Mouse (Mus musculus) gastrocnemius, postnatal 36 days (tissue): Measurements from ENCODE around the gene Diras1. TPM values are rescaled to one million over a fixed set of nuclear protein-coding genes. Genes with fewer than 3 reads are reported as not detected.

Source experiments
- DNase-seq, 2 experiments: peaks; one replicate each; pipeline ENCODE4 v3.0.0; 2022
- intact Hi-C: fragments of 180-260 bp; cut with DNase I; formaldehyde crosslinking; loops from one replicate; pipeline ENCODE4 v1.15.1; 2025
- total RNA-seq, 2 experiments: library from RNA; stranded (reverse); gene quantifications; 2 replicates each; pipeline ENCODE4 v1.2.3; 2021

Diras1 gene
- total RNA-seq, 2 experiments from 2014 or later = 0.08 TPM; not detected in 1

DNA sequence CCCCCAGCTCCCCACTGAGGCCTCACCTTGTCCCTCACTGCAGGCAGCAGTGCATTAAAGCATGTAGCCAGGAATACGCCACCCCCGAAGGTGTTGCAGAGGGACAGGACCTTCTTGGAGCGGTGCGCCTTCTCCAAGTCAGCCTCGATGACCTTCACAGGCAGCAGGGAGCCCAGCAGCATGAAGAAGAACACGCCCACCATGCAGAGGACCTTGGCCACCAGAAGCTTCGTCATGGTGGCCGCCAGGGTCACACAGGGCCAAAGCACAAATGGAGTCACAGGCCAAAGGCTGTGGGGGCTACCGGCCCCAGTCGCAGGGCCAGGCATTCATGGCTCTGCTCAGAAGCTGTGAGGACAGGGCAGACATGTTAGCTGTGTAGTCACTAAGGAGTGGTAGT, 8.1 kb upstream of the Diras1 start:
- intact Hi-C loops = no loop called here
- no peak for DNase-seq

DNA sequence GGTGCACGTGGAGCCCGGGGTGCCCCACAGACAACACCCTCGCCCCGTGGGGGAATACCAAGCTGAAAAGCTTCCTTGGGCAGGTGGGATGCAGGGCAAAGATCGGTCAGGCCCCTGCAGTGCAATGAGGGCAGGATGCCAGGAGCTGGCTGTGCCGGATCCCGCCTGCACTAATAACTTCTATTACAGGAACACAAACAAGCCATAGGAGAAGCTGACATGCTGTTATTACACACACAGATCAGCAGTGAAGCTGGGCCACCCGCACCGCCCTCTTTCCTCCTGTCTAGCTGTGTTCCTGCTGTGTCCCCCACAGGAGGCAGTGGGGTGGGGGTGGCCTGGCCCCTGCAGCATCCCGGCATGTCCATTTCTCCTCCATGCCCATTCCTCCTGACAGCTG, 3.6 kb upstream of the Diras1 start:
- intact Hi-C loops = no loop called here

DNA sequence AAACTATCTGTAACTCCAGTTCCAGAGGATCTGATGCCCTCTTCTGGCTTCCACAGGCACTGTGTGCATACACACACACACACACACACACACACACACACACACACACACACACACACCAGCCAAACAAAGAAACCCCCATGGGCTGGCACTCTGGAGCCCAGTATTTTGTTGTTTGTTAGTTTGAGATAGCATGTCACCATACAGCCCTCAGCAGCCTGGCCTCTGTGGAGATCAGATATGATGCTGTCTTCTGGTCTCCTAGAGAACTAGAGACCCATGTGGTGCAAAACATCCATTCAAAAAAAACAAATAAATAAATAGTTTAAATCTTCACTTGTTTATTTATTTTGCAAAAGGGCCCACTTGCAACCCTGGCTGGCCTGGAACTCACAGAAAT, 2.8 kb upstream of the Diras1 start:
- intact Hi-C loops = no loop called here
- DNase-seq = no peak

More for the DNA sequence above, 3.6 kb upstream of the Diras1 start:
- DNase-seq = no peak

DNA sequence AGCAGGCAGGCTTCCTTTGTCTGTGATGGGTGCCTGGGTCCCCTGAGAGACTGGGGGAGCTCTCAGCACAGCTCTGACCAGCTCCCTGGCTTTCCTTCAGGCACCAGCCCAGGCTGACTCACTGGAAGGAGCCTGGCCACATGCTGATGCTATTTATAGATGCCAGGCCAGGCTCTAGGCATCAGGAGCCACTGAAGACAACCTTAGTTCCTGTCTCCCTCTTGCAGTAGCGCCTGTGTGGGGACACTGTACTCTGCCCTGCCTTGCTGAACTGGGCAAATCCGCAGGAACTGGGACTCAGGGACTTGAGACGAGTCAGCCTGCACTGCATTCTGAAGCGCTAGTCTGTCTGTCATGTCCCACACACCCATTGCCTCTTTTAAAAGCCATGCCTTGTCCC, 1.9 kb upstream of the Diras1 start:
- intact Hi-C loops = no loop called here
- DNase-seq = peak in 1 of 2 experiments; percentile 37

DNA sequence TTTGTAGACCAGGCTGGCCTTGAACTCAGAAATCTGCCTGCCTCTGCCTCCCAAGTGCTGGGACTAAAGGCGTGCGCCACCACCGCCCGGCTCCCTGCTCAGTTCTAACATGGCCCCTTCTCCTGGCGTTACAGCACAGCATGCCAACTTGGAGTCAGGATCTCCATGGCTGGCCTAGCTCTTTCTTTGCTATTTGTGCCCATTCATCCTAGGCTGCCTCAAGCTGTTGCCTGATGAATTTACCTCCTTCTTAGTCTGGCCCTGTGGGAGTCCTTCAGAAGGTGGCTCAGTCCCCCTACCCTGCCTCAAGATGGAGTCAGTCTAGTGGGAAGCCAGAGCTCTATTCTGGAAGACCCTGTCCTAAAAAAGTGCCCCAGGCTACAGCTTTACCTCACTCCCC, 1.4 kb upstream of the Diras1 start:
- intact Hi-C loops = no loop called here
- no peak for DNase-seq

DNA sequence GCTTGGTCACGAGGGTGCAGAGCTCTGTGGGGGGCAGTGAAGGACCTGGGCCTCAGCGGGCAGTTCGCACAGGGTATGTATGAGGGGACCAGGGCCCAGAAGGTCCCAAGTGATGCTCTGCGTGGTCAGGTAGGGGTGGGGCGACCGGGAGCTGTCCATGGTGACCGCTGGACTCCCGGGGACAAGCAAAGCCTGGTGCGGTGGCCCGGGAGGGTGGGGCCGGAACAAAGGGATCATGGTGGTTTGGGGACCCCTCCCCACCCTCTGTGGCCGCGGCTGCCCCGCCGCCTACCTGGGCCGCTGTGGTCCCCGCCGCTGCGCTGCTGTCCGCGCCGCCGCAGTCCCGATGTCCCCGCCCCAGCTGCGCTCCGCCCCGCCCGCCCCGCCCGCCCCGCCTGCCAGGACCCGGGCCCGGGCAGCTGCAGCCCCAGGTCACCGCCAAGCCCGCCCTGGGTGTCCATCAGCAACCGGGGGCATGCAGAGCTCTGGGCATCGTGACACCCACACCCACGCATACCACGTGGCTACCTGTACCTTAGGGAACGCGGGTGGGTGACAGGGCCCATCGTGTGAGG, 328 bp downstream of the Diras1 start:
- no peak for DNase-seq
- intact Hi-C loops = no loop called here

DNA sequence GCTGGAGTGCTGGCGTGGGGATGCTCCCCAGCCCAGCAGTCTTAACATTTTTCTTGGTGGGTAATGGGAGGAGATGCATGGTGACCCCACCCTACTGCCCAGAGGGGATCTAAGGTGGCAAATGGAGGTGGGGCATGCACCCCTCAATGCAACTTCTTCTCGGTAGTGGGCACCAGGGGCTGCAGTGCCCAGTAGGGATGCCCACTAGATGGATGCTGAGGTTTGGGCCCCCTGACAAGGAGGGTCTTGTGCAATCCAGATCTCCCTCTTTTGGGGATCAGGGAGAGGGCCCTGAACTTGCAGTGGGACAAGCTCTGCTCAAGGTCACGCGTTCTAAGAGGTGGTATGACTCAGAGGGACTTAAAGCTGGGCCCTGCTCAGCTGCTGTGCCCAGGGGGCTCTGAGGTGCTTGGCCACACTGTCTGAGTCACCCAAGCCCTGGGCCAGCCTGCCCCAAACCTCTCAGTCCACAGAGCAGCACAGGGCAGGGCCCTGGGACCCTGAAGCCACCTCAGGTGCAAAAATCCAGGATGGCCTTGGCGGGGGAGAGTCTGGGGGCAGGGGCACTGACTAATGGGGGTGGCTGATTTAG, 1.0 kb downstream of the Diras1 start:
- intact Hi-C loops = no loop called here
- DNase-seq = no peak

DNA sequence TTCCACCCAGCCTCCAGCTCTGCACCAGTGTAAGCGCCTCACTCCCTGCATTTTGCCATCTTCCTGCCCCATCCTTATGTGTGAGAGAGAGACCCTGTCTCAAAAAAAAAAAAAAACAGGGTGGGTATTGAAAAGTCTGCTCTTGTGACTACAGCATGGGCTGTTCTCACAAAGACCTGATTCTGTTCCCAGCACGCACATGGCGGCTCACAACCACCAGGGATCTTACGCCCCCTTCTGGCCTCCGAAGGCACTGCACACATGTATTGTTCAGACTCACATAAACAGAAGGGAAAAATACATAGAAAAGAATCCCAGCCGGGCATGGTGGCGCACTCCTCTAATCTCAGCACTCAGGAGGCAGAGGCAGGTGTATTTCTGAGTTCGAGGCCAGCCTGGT, 2.7 kb downstream of the Diras1 start:
- DNase-seq = no peak
- intact Hi-C loops = no loop called here

DNA sequence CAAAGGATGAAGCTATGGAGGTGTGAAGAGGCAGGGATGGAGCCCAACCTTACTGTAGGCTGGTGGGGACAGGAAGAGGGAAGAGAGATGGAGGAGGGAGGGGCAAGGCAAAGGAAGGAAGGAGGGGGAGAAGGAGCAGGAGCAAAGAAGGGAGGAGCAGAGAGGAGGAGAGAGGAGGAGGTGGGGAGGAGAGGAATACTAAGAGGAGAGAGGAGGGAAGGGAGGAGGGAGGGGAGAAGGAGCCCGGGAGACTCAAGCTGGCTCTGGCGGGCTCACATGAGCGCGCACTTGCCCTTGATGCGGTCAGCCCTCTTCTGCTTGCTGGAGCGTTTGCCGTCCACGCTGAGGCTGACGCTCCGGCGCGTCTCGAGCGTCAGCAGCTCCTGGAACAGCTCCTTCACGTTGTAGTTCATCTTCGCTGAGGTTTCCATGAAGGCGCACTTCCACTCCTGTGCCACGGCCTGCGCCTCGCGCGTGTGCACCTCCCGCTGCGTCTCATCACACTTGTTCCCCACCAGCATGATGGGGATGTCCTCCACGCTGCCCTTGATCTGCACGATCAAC, 3.8 kb downstream of the Diras1 start:
- no peak for DNase-seq
- intact Hi-C loops = no loop called here

DNA sequence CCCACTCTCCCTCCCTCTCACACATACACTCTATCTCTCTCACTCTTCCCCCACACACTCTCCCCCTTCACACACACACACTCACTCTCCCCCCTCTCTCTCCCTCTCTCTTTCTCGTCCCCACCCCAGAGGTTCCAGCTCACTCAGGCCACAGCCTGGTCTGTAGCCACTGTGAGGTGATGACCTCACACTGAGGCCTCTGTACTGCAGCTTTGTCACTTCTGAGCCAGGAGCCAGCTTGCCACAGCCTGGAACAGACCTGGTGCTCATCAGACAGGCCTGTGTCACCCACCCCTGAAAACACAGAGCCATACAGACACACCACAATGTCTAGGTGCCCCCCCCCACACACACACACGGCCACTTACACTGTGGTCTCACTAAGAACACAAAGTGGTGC, 5.3 kb downstream of the Diras1 start:
- no peak for DNase-seq
- intact Hi-C loops = no loop called here

DNA sequence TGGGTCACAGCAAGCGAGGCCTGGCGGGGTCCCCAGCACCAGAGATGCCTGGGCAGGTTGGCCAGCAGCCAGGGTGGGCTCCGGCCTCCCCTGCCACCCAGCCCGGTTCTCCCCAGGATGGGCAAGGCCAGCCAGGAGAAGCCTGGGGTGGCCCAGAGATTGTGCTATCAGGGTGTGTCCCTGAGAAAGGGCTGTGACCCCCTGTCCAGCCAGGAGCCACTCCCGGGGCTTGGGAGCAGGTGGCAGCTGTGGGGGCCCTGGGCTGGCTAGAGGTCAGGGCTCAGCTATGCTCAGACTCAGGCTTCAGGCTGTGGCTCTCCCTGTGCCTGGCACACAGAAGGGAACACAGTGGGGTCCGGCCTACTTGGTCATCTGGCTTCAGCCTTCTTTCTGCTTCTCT, 5.8 kb downstream of the Diras1 start:
- no peak for DNase-seq
- intact Hi-C loops = no loop called here

DNA sequence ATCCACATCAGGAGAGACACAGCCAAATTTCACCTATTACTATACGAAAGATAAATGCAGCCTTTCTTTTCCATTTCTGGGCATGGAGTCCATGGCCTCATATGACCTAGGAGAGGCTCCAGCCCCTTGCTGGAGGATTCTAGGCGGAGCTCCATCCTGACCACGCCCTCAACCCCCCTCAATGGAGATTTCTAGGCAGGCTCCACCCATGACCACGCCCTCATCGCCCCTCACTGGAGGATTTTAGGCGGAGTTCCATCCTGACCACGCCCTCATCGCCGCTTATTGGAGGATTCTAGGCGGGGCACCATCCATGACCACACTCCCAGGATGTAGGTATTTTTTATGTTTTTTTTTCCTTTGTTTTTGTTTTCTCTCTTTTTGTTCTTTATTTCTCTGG, 7.1 kb downstream of the Diras1 start:
- intact Hi-C loops = no loop called here
- peak in 1 of 2 experiments; percentile 28 for DNase-seq

DNA sequence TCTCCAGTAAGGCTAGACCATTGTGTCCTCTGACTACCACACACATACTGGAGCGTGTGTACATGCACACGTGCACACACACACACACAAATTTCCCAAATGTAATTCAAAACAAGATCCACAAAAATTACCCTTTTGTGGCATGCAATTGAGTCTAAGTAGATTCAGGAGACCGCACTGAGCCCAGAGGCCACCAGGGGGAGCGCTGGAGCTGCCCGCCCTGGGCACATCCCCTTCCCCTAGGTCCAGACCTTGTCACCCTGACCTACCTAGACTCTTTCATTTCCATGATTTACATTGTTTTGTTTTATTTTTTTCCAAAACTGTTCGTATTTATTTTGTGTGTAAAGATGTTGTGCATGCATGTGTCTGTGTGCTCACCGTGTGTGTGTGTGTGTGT, 8.8 kb downstream of the Diras1 start:
- peak; percentile 45 to 54 for DNase-seq
- intact Hi-C loops = loop anchor here (2.0 kb wide), 2 partner anchors 24 to 64 kb away; no protein-coding TSS in a partner anchor

DNA sequence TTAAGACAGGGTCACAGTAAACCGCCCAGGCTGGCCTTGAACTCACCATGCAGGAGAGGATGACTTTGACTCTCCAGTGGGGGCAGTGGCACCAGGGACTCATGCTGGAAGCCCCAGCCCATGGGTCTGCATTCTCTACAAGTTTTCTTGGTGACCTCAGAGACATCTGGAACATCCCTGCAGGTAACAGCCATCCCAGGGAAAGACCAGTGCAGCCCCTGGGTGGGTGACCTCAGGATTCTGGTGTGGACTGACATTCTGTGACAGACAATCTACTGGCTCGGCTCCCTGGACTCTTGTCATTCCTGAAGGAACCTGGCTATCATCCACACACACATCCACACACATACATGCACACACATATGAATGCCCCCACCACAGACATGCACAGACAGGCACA, 9.8 kb downstream of the Diras1 start:
- no peak for DNase-seq
- intact Hi-C loops = loop anchor here (2.0 kb wide), 2 partner anchors 25 to 65 kb away; no protein-coding TSS in a partner anchor

DNA sequence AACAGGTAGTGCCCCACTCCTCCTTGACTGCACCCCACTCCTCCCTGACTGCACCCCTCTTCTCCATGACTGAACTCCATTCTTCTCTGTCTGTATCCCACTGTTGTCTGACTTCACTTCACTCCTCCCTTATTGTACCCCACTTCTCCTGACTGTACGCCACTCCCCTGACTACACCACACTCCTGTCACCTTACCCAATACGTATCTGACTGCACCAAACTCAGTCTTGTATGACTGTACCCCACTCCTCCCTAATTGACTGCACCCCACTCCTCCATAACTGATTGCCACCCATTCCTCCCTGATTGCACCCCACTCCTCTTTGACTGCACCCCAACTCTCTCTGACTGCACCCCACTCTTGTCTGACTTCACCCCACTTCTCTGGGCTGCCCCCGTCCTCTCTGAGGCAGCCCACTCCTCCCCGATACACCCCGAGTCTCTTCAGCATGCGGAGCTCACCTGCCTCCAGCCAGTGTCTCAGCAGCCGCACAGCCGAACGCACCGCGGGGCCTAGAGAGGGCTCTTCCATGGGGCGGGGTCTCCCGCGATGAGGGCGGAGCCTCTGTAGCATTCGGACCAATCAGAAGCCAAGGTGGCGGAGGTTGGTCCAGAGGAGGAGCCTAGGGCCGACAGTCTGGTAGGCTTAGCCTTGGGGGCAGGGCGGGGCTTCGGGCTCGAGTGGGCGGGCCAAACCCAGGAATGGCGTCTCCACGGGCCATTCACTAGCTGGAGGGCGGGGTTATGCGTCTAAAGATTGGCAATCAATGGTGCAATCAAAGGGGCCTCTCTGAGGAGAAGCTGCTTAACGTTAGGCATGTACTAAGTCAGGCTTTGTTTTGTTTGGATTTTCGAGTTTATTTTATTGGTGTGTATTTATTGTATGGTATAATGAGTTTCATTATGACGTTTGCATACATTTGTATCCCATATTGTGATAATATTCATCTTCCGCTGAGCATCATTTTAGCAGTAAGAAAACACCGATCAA, 10.8 kb downstream of the Diras1 start, which contains the start of gene Gng7:
Gene Gng7 (minus strand): TSS at position 553 of the 992 bp plus-strand sequence.
- DNase-seq = peak; percentile 88 to 95
- intact Hi-C loops = no loop called here

DNA sequence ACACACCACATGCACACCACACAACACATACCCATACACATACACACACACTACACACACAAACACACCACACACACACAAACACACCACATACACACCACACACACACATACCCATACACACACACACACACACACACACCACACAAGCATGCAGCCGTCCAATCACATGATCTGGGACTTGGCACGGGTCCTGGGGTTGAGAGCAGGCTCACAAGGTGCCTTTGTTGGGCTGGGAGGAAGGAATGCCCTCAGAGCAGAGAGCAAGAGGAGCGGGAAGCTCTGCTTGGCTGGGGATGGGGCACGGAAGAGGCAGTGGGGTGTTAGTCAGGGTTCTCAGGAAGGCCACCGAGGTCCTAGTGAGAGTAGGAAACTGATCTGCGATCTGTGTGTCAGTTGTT, 14.6 kb downstream of the Diras1 start:
- intact Hi-C loops = no loop called here
- DNase-seq = no peak

DNA sequence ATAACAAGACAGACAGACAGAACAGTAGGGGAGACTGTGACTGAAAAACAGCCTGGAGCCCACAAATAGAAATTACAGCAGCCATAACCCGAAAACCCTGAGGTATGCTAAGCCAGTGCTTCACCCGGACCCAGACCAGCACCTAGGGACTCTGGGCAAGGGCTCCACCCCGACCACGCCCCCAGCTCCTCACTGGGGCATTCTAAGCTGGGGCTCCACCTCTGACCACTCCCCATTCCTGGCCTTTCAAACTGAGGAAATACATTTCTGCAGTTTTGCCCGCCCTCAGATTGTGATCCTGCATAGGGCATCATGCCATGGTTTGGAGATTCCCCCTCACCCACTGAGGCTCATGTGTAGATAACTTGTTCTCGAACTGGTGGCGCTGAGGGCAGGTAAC, 18.2 kb downstream of the Diras1 start:
- no peak for DNase-seq
- intact Hi-C loops = no loop called here

DNA sequence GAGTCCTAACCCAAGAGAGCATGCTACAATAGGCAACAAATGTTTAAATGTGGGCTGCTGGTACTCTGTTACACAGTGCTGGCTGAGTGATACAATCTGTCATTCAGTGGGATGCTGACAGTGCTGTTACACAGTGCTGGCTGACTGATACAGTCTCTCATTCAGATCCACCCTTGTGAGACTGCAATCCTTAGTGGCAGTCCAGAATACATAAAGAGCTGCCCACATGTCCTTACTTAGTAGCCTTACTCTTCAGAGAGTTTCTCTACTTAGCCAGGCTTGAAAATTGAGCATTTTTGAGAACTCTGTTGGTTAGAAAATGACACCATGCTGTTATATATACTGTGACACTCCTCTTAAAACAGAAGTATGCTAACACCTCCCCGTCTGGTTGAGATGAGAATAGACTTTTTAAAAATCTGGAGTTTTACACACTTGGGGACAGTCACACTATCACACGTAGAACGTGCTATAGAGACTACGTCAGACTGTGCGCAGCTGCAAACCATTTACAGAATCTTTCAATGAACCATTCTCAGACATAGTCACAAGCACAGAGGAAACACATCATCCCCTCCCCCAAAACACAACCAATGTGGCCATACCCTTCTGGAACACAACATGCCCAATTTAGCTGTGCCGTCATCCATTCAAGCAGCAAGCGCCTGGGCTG, 19.3 kb downstream of the Diras1 start:
- intact Hi-C loops = no loop called here
- no peak for DNase-seq

DNA sequence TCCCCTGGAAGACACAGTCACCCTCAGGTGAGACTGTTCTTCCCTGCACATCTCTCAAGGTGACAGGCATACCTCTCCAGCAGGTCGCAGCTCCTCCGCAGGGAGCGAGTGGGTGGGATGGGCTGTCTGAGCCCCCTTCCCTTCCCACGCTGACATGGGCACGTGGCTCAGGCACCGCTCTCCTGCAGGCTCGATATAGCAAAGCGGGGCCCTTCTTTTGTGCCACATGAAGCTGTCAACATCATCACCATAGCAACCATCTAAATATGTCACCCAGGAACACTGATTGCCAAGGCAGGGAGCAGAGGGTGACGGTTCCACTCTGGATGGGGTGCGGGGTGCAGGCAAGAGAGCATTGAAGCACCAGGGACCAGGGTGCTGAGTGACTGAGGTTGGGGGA, 24.3 kb downstream of the Diras1 start:
- DNase-seq = no peak
- intact Hi-C loops = loop anchor here (2.0 kb wide), 1 partner anchor 40 kb away; no protein-coding TSS in a partner anchor
